Mouse (Mus musculus): ENCODE data around the gene Sfrp2.

DNA sequence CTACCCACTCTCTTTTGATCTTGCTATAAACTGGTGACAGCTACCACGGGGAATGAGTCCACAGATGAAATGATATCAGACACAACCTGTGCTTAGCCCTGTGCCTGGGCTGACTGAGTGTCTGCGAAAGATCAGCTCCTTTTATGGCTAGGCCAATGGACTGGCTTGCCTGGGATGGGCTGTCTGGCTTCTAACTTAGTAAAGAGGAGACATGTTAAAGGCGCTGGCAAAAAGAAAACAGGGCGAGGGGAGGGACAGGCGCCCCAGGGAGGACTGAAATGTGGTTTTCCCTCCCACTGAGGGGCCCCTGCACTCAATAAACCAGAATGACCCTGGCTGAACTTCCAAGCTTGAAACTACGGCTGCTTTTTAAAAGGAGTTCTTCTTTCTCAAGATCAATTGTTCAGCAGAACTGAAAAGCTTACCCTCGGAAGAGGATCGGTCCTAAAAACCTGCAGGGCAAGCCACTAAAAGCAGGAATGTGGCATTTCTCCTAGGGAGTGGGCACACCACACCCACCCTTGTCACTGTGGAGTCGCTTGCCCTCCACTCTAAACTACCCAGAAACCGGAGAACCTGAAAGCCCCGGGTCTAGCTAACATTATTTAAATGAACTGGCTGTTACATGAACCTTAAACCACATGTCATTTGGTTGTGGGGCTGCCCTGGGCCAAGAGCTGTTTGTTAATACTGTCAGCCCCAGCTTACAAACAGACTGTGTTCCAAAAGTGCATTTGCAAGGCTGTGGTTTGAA is 17.8 kb downstream of the Sfrp2 start:
- TF ChIP-seq CTCF (IDR thresholded peaks at IDR 0.05) (no peak), EP300 (IDR thresholded peaks at IDR 0.05) (no peak)

All from lung, postnatal 0 days (tissue).